Mouse (Mus musculus) lung, postnatal 25 days (tissue): ENCODE measurements around the gene Prss43.

ENCODE experiments used
- DNase-seq: peaks from one replicate; pipeline ENCODE4 v3.0.0; 2022; ENCODE audit warnings: low spot score

The Prss43 gene

GRCm38 (mm10) chr9:110841438-110841837 is 14.9 kb downstream of the Prss43 start:
- peak; percentile 70 for DNase-seq

DNA sequence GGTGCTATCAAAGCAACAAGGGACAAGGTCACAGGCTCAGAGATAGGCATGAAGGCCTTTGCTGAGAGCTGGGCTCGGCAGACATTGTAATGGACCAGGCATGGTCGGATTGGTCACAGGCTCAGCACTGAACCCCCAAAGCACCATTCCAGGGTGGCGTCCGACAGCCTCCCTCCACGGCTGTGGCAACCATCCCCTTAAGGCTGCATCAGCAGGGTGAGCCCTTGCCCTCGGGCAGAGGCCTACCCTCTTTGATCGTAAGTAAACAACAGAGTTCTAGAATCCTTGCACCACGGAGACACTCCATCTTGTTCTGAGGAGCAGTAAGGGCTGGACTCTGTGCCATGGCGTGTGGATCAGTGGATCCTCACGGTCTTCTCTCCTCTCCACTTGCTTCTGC is 17.7 kb downstream of the Prss43 start, which contains the start of gene Prss46:
Gene Prss46 (plus strand): TSS at position 301 of the 400 bp plus-strand sequence.
- DNase-seq, result no peak

GRCm38 (mm10) chr9:110849162-110849561 is 22.7 kb downstream of the Prss43 start:
- no peak for DNase-seq

DNA sequence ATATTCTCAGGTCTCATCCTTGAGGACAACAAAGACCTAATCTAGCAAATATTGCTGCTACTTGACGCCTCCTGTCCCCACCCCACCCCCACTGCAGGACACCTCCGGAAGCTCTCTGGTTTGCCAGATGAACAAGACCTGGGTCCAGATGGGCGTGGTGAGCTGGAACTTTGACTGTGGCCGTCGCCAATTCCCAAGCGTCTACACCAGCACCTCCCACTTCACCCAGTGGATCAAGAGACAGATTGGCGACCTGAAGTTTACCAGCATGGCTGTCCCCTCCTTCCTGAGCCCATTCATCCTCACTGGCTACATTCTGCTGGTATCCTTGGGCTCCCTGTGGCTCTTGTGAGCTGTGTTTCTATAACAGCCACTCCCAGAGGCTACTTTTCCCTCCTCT is 29.4 kb downstream of the Prss43 start:
- DNase-seq, result no peak

- no peak for DNase-seq
Observed at GRCm38 (mm10) chr9:110856920-110857319, 30.4 kb downstream of the Prss43 start.

DNA sequence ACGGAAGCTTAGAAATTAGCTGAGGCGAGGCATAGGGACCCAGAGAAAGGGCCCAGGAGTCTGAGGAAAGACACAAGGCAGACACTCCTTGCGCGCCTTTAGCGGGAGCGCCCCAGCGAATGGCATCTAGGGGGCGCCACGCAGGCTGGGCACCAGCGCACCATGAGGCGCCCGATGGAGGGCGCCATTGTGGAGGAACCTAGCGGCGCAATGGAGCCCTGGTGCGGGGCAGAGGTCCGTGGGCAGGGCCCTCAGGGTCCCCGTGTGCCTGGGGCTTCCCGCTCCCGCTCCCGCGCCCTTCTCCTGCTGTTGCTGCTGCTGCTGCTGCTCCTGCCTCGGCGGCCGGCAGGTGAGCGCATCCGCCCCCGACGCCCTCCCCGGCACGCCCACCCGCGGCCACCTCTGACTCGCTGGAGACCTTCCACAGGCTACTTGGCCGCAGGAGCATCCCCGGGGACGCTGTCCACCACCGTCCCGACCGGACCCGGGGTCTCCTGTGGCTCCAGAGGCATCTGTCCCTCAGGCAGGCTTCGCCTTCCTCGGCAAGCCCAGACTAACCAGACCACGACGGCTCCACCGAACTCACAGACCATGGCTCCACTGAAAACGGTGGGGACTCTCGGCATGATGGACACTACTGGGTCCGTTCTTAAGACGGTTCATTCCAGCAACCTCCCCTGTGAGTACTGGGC is 31.4 kb downstream of the Prss43 start, which contains the start of gene Prss50:
Gene Prss50 (plus strand): TSS at position 187 of the 692 bp plus-strand sequence.
- DNase-seq, result no peak

DNA sequence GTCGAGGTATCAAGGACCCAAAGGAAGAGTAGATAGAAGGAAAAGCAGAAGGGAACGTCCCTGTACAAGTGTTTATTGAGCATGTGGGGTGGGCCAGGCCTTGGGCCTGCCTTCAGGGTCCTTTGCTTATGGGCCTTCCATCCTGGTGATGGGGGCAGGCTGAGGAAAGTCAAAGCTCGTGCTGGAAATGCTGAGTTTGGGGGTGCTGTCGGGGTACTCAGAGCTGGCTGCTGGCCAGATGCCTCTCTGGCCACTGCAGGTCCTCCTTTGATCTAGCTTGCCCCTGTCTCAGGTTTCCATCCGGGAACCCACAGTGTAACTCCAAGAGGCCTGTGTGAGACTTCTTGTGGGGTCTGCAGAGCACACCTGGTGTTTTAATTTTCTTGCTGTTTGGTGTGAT is 32.0 kb downstream of the Prss43 start:
- DNase-seq, result no peak

DNA sequence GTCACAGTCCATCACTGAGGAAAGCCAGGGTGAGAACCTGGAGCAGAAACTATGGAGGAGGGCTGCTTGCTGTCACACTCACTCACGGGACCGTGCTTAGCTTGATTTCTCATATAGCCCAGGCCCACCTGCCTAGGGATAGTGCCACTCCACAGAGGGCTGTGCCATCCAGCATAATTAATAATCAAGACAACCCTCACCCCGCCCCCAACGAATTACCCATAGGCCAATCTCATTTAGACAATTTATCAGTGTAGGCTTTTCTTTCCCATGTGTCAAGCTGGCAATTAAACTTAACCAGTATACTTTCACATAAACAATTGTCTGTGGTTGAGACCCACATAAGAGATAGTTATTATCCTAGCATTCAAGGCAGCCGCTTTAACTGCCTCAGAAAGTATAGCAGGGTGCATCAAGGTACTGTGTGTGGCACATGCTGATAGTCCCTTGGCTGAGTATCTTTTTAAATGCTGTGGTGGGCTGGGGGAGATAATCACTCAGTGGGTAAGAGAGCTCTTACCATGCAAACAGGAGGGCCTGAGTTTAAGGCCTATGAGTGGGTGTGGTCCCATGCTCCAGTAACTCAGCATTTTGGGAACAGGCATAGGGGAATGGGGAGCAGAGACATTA is 32.6 kb downstream of the Prss43 start:
- DNase-seq, result no peak

DNA sequence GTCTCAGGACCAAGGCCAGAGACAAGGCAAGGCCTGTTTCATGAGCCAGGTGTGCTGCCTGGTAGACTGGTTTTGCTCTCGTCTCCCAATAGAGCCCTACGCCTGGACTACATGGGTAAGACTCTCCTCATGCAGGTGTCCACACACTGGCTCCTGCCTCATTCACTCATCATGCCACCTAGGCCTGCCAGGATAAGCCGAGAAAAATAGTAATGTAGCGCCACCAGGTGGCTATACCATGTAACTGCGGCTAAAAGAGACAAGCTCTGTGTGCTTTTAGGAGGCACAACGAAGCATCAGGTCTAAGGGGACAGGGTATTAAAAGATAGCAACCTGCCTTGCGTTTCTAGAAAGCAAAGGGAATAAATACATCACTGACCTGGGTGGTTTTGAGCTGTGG is 44.5 kb downstream of the Prss43 start:
- peak; percentile 71 for DNase-seq

DNA sequence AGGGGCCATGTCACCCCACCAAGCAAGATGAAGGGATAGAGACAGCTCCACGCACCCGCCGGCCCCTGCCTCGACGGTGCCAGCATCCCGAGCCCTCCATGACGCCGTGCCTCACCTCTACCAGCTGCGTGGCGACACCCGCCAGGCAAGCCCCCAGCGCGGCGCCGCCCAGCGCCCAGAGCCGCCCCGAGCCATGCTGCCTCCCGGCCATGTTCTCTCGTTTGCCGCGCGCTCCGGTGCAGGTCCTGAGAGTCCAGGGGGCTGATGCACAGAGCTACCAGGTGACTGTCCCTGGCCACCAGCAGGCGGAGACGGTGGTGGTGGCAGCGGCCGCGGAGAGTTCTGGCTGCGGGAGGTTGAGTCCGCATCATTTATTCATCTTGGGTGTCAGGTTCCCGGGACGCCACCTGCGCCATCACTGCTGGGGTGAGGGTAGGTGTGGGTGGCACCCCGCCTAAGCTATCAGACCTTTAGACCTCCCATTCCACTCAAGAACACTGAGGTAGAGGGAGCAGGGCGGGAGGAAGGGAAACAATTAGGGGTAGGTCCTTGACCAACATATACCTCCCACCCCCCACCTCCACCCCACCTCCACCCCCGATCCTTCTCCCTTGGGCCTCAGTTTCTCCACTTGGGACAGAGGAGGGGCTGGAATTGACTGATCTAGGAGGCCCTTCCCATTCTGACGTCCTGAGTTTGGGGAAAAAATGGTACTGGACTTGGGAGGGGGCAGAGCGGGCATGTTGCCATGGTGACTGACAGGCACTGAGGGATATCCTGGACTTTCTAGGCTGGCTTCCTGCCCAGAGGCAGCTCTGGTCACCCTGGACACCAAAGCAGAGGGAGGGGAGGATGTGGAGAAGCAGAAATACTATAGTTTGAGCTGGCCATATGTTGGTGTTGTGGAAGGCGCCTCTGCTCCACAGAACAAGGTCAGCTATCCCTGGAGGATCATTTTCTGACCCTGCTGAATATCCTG is 47.5 kb downstream of the Prss43 start:
- DNase-seq, result no peak

GRCm38 (mm10) chr9:110874660-110875191 is 48.2 kb downstream of the Prss43 start:
- DNase-seq, result no peak

DNA sequence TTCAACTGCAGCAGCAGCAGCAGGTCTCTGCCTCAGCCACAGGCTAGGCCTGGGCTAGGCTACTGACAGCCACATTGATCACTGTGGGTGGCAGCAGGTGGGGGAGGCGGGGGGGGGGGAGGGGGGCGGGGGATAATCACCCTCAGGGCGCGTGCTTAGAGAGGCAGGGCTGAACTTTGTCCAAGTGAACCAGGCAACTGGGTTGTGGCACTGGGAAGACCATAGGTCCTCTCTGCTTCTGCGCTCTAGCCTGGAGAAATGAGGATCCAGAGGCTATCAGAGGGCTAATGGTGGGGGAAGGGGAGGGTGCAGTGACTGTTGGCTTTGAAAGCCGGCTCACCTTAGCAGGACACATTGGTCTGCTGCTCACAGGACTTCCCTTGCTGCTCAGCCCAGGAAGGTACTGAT is 48.8 kb downstream of the Prss43 start:
- no peak for DNase-seq

GRCm38 (mm10) chr9:110877353-110877752 is 50.9 kb downstream of the Prss43 start:
- DNase-seq, result no peak

GRCm38 (mm10) chr9:110877888-110878287 is 51.4 kb downstream of the Prss43 start:
- peak; percentile 57 for DNase-seq

- no peak for DNase-seq
Observed at GRCm38 (mm10) chr9:110879191-110879920, 52.9 kb downstream of the Prss43 start, which contains the start of gene Als2cl. Als2cl (plus strand) TSS chr9:110879870.

- DNase-seq, result peak; percentile 90
Observed at GRCm38 (mm10) chr9:110879998-110880561, 53.6 kb downstream of the Prss43 start, which contains the start of gene Tmie. Tmie (minus strand) TSS chr9:110880113.

DNA sequence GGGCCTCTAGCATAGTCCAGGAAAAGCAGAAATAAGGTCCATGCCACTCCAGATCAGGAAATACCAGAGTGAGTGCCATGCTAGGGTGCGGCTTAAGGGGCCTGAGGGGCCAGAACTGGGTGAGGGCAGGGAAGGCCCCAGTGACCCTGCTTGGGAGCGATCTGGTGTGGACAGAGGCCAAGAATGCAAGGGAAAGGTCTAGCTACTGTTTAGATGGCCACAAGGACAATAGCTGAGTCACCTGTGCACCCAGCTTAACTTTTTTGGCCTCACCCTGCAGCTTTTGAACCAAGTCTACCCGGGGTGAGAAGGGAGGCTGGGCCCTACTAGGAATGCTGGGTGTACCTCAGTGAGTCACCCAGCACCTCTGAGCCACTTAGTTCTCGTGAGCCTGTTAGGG is 54.3 kb downstream of the Prss43 start:
- peak; percentile 81 for DNase-seq
